Mouse (Mus musculus) bone marrow macrophage, adult 2 months (primary cell): ENCODE data around the gene Sphkap. TPM values are rescaled to one million over a fixed set of nuclear protein-coding genes. Genes with fewer than 3 reads are reported as not detected.

Experiments
- H3K27ac ChIP-seq: 2 replicates; pipeline ENCODE4 v1.5.1; 2012; ENCODE audit warnings: low read depth, low read length; ENCODE audit not compliant: insufficient read depth
- H3K4me1 ChIP-seq: 2 replicates; pipeline ENCODE4 v1.6.1; 2012; ENCODE audit warnings: low read length; ENCODE audit not compliant: control insufficient read depth, insufficient read depth
- H3K4me3 ChIP-seq: 2 replicates; pipeline ENCODE4 v1.5.1; 2012; ENCODE audit warnings: mild to moderate bottlenecking, low read length, moderate library complexity; ENCODE audit not compliant: insufficient read depth
- CTCF ChIP-seq: IDR thresholded peaks from 2 replicates; pipeline ENCODE4 v1.5.1; 2012; ENCODE audit warnings: low read depth, mild to moderate bottlenecking, low read length, moderate library complexity
- POLR2A ChIP-seq: IDR thresholded peaks from 2 replicates; pipeline ENCODE4 v1.6.1; 2012; ENCODE audit warnings: mild to moderate bottlenecking, low read depth, low read length, borderline replicate concordance
- polyA plus RNA-seq: library from polyadenylated mRNA; stranded (reverse); fragments of >200 nt; gene quantifications from 2 replicates; pipeline ENCODE4 v1.2.4, GENCODE M21; 2012; ENCODE audit not compliant: missing spikeins, insufficient read depth, insufficient read length

Sphkap gene
- polyA plus RNA-seq, 1 experiment: not detected

DNA sequence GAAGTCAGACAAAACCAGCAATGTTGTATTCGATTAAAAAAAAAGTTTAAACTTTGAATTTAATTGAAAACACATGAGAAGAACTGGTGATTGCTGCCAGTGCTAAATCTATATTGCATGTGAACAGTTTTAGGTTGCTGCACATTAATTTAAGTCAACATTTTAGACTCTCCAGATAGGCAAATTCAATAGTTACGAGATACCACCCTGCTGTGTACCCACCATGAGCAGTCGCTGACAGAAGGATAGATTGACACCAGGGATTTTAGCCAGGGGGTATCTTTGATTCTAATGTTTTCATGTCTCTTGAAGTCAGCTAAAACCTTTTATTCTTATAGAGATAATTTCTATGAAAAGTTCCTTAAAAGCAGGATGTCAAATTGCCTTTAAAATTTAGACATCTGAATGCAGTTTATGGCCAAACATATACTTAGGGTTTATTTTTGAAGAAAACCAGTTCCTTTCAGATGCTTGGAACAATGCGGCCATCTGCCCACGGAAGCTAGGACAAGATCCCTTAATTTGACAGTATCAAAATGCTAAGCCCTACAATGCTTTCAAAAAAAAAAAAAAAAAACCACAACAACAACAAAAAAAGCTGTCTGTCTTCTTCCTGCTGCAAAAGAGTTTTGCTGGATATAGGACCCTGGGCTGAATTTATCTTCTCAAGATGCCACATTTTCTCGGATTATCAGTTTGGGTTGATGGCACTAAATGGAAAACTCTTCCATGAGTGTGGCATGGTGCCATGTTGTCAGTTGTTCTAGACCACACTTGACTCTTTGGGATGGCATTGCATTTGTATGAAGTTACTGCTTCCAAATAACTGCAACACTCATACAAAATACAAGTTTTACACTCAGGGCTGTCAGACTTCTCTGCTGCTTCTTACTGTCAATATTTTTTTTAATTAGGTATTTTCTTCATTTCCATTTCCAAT lies 110.6 kb downstream of the Sphkap start:
- no peak overlapping the region for H3K4me3 ChIP-seq
- TF ChIP-seq CTCF: no peak
- TF ChIP-seq POLR2A: no peak
- no peaks in the 10 kb centered on the region for H3K4me1 ChIP-seq
- no peak overlapping the region for H3K27ac ChIP-seq

DNA sequence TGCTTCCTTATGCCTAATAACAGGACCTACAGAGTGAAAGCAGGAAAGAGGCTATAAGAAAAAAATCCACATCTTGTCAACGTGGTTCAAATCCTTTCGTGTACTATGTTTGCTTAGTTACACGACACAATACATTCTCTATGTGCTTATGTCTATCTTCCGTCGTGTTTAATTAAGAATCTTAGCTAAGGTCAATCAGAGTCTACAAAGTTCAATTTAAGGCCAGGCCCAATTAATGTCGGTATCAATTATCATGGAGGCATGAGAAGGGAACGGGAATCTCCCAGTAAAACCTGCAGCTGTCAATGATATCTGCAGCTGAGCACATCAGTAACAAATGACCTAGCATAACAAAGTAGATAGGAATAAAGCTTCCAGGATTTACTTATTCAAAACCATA lies 122.1 kb downstream of the Sphkap start:
- Histone ChIP-seq H3K4me1 (no peaks in the 10 kb centered on the region), H3K27ac (no peak overlapping the region), H3K4me3 (no peak overlapping the region)
- no peak for TF ChIP-seq CTCF
- TF ChIP-seq POLR2A: no peak

DNA sequence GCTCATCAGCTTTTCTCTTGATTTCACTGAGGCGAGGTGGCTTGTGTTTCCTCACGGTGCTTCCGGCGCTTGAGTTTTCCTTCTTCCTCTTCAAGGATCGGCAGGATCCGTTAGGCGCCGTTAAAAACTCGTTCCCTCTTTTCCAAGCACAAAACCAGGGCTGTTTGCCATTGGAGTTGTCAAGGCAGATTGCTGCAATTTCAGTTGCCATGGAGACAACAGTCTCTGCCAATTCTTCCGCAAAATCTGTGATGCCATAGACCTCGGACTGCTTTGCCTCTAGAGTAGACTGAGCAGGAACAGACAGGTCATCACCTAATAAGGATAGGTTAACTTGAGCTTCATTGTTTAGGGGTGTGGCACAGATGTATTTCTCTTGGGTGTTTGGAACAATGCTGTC lies 131.0 kb downstream of the Sphkap start:
- TF ChIP-seq CTCF: no peak
- Histone ChIP-seq H3K4me1 (no peaks in the 10 kb centered on the region), H3K27ac (no peak overlapping the region), H3K4me3 (no peak overlapping the region)

DNA sequence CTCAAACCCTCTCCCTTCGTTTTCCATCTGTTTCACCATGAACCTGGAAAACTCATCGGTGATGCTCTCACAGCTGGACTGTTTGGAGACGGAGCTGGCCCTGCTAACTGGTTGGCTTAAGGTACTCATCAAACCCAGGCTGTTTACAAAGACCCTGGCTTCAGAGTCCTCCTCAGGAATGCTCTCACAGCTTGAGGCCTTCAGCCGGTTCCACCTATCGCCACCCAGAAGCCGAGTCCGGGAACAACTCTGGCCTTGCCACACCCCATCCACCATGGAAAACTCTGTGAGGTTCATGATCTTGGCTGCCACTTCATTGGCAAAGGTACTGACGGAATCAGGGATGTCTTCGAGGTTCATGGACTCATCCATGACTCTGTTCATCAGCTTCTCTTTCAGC lies 131.4 kb downstream of the Sphkap start:
- no peak for TF ChIP-seq CTCF
- TF ChIP-seq POLR2A: no peak
- H3K4me1 ChIP-seq: no peaks in the 10 kb centered on the region

DNA sequence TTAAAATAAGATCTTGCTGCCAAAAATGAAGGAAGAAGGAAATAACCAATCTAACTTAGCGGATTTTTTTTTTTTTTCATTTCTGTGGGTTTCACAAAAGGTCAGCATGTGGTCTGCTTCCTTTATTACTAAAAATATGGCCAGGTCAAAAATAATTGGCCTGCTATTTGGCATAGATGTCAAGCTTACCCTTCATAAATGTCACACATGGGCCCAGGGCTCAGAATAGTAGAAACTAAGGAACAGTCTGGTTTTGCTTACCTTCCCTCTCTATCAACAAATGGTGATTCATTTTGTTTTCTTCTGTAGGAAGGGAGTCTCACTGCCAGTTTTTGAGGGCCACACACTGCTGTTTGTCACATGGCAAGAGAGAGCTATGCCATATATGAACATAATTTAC lies 156.3 kb downstream of the Sphkap start:
- no peak overlapping the region for H3K27ac ChIP-seq
- TF ChIP-seq CTCF: no peak
- TF ChIP-seq POLR2A: no peak
- no peaks in the 10 kb centered on the region for H3K4me1 ChIP-seq
- no peak overlapping the region for H3K4me3 ChIP-seq

More for the DNA sequence above, 131.4 kb downstream of the Sphkap start:
- Histone ChIP-seq H3K27ac (no peak overlapping the region), H3K4me3 (no peak overlapping the region)

DNA sequence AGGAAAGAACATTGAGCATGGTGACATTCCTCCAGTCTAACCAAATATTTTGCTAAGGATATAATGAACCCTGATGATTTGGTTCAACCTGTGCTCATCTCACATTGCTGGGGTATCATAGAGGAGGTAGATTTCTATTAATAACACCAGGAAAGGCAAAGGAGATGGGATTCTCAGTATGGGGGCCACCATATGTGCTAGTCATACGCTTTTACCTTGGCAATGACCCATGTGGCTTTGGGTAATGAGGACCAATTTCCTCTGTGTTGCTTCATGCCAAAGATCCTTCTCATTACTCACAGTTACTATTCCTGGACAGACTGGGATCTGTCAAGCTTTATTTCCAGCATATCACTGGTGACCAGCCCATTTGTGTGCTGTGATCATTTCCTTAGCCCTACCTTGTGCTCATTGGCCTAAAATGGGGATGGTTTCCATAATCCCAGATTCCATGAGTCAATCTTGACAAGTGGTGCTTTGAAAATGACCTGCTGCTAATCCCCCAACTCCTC lies 159.7 kb downstream of the Sphkap start:
- TF ChIP-seq CTCF (no peak), POLR2A (no peak)
- Histone ChIP-seq H3K27ac (no peak overlapping the region), H3K4me3 (no peak overlapping the region), H3K4me1 (no peaks in the 10 kb centered on the region)

DNA sequence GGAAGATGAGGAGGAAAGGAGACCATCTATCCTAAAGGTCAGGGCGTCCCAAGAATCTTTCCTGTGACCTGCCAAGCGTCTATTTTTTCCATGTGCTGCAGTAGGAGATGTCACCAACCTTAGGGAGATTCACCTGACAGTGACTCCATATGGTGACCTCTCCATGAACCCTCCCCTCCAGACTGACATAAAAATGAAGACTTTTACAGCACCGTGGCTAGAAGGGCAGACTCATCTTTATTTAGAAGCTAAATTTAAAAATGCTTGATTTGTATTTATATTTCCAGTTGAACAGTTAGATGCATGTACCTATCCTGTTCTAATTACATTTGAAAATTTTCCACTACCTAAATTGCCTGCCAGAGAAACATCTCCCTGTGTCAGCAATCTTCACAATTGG lies 180.1 kb downstream of the Sphkap start:
- no peaks in the 10 kb centered on the region for H3K4me1 ChIP-seq
- no peak overlapping the region for H3K27ac ChIP-seq
- no peak overlapping the region for H3K4me3 ChIP-seq
- TF ChIP-seq CTCF: no peak
- no peak for TF ChIP-seq POLR2A

DNA sequence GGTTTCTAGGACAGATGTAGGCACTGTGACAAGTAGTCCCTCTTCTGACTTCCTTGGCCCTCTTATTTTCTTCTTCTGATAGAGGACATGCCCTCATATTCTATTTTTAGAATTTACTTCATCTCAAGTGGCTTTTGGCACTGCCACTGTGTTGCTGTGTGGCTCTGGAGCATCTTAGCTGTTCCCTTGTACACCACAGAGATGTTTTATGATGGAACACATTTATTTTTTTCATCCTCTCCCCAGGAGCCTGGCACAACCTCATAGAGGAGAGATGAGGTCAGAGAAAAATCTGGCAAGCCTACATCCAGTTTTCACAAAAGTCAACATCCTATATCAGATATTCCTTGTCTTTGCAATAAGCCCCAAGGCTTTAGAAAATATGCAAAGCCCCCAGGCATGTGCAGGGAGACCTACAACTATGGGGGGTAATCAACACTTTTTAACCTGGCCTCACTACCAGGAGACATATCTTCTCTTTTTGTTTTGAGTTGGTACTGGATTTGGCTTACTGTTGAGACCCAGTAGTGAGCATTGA lies 183.5 kb downstream of the Sphkap start:
- H3K4me3 ChIP-seq: no peak overlapping the region
- TF ChIP-seq CTCF (no peak), POLR2A (no peak)
- no peaks in the 10 kb centered on the region for H3K4me1 ChIP-seq
- H3K27ac ChIP-seq: no peak overlapping the region

DNA sequence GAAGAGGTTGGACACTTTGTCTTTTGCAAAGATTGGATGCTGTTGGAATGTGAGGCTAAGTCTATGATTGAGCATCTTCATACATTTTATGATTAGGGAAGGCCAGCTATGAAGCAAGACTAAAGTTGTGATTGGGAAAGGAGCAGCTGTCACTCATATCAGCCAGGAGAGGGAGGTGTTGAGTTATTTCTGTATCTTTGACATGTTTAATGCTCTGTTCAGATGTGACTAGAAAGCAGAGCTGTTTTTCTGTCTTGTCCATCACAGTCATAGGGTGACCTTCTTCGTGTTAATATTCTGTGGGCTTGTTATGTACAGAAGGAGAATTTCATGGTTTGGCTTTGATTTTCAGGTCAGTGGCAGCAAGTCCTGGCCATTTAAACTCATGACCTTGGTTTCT lies 184.9 kb downstream of the Sphkap start:
- H3K27ac ChIP-seq: no peak overlapping the region
- no peaks in the 10 kb centered on the region for H3K4me1 ChIP-seq
- no peak overlapping the region for H3K4me3 ChIP-seq
- TF ChIP-seq POLR2A (no peak), CTCF (no peak)

DNA sequence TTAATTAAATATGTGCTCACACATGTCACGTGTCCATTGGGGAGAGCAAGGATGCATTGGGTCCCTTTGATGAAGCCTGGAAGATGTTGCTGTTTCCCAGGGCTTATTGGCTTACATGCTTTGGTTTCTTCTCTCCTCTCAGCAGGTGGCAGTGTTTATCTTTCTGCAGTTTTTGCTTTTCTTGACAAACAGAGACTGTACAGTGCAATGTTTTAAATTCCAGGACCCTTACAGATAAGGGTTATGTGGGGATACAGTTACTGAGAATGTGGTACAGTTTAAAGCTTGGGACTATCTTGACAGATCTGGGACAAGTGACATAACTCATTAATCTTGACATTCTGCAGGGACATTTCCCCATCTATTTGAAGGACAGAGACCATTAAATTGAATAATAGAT lies 189.7 kb downstream of the Sphkap start:
- H3K4me3 ChIP-seq: no peak overlapping the region

More for the DNA sequence above, 189.7 kb downstream of the Sphkap start:
- no peak for TF ChIP-seq POLR2A
- no peak for TF ChIP-seq CTCF
- no peaks in the 10 kb centered on the region for H3K4me1 ChIP-seq
- H3K27ac ChIP-seq: no peak overlapping the region
